Mouse (Mus musculus): Measurements from ENCODE around the gene Pcyt1a. TPM values are rescaled to one million over a fixed set of nuclear protein-coding genes. Genes with fewer than 3 reads are reported as not detected.
A peak's percentile ranks its signal among the peaks of the same experiment; 100 is the strongest.
"Not testable (repeated sequence)": the region's sequence is repeated elsewhere in the genome, so short reads cannot be mapped to it uniquely, and the experiment has no call there.

Pcyt1a gene
- total RNA-seq, 1 experiment from 2014 or later: 81.5 TPM

DNA sequence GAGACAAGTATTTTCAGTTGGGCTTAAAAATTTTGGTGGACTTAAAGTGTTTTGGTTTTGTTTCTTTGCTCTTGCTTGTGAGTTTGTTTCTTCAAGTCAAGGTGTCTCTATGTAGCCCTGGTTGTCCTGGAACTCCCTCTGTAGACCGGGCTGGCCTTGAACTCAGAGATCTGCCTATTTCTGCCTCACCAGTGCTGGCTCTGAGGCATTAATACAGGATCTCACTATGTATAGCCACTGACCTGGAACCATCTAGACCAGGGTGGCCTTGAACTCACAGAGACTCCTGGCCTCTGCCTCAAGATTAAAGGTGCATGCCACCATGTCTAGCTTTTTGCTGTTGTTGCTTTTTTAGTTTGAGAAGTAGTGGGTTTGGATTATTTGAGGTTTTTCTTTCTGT, 1.2 kb downstream of the Pcyt1a start:
- ATAC-seq (replicated peaks; ENCODE audit: low read depth, poor library complexity, severe bottlenecking): no peak

DNA sequence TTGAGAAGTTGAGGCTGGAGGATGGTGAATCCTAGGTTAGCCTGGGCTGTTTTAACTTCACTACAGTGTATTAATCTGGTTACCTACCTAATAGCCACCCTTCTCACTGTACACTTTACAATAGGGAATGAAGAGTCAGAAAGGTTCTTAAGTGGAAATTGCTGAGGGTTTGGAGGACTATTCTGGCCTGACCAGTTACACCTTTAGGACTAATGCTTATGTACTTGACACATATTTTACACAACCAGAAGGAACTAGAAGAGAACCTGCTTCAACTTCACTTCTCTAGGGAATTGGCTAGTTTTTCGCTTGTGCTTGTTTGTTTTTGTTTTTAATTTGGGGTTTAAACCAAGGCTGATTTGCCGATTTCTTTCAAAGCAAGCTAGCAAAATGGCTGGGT, 2.4 kb downstream of the Pcyt1a start:
- no peak for ATAC-seq (replicated peaks; ENCODE audit: low read depth, poor library complexity, severe bottlenecking)

DNA sequence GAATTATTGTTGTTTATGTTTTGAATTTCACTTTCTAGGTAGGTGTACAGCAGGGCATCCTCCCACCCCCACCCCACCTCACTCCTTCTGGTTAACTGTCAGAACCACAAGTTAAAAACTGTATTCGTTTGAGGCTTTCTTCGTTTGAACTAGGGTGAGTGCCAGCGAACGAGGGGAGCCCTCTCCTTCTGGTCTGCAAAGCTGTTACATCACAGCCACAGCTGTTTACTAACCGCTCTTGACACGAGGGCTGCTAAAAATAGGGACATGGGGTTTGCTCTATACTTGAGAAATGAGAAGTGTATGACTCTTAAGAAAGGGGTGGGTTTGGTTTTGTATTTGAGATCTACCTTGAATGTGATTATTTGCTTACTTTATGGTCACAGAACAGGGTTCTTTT, 3.3 kb downstream of the Pcyt1a start:
- peak; percentile 76 for ATAC-seq (replicated peaks; ENCODE audit: low read depth, poor library complexity, severe bottlenecking)

DNA sequence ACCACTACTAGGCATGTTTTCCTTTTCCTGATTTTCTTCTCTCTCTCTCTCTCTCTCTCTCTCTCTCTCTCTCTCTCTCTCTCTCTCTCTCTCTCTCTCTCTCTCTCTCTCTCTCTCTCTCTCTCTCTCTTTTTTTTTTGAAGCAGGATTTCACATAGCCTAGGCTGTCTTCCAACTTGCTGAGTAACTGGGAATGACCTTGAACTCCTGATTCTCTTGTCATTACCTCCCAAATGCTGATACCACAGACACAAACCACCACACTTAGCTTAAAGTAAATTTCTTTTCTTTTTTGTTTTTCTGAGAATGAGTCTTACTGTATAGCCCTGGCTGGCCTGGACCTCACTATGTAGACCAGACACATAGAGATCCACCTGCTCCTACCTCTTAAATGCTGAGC, 4.0 kb downstream of the Pcyt1a start:
- no peak for ATAC-seq (replicated peaks; ENCODE audit: low read depth, poor library complexity, severe bottlenecking)

DNA sequence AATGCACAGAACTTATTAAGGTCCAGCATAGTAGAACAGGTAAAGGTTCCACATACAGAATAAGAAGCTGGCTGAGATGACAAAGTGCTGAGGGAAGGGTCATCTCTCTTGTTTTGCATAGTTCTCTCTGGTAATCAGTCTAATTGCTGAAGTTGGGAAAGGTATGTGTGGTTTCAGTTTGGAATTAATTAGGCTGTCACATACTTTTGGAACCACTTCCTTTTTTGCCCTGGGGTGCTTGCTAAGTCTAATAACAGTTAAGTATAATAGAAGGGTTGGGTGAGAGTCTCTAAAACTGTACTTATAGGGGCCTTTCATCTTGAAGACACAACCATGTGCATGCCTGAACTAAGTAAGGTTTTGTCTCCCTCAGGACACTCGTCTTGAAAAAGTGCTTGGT, 5.9 kb downstream of the Pcyt1a start:
- ATAC-seq (replicated peaks; ENCODE audit: low read depth, poor library complexity, severe bottlenecking): no peak

DNA sequence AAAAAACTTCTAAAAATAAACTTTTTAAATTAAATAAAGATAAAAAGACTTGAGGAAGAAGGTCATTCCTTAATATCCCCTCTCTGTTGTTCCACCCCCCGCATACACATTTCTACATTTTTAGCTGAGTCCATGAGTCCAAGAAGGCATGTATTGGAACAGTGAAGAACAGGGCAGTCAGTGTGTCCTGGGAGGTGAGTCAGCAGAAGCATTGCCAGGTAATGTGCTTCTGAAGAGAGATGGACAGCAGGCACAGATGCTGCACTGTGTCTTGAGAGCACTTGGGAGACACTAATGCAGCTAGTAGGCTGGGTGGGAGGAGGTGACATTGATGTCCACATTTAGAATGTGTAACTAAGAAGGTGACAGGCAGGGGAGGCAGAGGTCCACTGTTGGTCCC, 6.5 kb downstream of the Pcyt1a start:
- no peak for ATAC-seq (replicated peaks; ENCODE audit: low read depth, poor library complexity, severe bottlenecking)

DNA sequence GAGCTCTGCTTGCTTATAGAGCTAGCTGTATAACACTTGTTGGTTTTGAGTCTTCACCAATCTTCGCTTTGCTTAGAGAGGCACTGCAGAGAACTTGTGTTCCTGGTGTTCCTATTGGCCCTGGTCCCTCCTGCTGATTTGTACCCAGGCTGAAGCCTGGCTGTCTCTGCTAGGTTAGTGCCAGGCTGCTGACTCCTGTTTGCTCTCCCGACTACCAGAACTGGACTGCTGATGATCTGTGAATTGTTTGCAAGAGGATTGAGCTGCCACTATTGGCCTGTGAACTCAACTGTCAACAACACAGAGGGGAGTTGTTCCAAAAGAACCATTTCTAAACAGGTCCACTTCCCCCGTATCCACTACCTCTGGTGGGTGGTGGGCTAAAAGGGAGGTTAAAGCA, 10.7 kb downstream of the Pcyt1a start:
- no peak for ATAC-seq (replicated peaks; ENCODE audit: low read depth, poor library complexity, severe bottlenecking)

DNA sequence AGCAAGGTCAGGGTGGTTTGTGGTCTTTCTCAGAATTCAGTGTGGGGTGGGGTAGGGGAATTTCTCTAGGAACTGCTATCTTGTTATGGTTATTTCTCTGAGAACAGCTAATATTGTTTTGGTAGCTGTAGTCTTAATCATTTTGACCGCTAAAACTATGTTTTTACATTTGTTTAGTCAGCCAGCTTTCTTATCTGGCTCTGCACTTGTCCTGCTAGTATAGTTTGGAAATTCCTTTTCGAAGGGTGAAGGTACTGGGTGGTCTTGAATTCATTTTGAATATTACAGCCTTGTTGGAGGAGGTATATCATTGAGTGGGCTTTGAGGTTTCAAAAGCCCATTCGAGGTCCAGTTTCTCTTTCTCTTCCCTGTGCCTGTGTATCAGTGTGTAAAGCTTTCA, 13.9 kb downstream of the Pcyt1a start:
- ATAC-seq (replicated peaks; ENCODE audit: low read depth, poor library complexity, severe bottlenecking): not testable (repeated sequence)

DNA sequence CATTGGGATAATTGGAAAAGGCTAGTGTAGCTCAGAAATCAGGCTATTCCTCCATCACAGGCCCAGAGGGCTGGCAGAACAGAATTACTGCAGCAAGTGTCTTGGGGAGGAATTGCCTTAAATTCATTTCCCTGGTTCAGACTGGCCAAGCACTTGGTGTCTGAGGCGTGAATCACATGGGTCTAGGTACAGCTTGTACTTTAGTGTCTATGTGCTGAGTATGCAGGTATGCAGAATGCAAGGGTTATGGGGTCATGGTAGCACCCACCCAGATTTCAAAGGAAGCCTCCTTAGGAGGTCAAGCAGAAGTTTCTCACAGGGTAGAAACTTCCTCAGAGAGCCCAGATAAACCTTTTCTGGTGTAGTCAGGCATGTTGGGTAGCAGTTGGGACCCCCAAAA, 14.8 kb downstream of the Pcyt1a start:
- no peak for ATAC-seq (replicated peaks; ENCODE audit: low read depth, poor library complexity, severe bottlenecking)

DNA sequence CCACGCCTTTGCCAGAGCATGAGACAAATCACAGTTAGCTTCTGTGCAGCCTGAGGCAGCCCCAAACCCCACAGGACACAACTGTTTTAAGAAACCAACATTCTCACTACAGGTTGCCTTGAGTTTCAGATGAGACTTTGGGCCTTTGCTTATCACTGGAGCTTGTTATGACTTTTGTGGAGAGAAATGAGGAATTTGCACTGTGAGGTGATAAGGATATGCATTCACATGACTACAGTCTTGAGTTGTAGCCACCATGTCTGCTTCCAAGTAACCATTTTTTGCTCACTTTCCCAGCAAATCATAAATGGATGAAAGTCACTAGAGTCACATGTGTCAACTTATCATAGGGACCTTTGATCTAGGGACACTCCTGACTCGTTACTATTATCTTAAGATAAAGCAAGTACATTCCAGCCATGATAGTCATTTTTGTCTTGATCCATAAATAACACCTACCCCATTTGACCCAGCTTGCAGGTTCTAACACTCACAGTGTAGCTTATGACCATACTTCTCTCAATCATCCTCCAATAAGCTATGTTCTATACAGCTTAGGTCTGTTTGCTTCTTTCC, 15.9 kb downstream of the Pcyt1a start:
- ATAC-seq (replicated peaks; ENCODE audit: low read depth, poor library complexity, severe bottlenecking): no peak

DNA sequence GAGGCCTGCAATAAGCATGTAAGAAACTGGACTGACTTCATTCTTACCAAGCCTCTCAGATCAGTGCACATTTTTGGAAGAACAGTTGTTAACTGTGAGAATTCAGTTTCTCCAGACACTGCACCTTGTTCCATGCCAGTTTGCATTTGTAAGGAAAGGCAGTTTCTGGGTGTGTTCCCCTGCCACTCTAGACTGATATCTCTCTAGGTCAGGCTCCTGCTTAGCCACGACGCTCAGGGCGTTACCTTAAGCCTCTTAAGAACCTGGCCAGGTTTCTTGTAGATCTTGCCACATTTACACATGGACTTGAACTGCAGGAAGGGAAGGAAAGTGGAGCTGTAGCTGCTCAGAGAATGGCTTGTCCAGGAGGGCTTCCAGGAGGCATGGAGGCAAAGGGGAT, 18.9 kb downstream of the Pcyt1a start:
- ATAC-seq (replicated peaks; ENCODE audit: low read depth, poor library complexity, severe bottlenecking): peak; percentile 69

DNA sequence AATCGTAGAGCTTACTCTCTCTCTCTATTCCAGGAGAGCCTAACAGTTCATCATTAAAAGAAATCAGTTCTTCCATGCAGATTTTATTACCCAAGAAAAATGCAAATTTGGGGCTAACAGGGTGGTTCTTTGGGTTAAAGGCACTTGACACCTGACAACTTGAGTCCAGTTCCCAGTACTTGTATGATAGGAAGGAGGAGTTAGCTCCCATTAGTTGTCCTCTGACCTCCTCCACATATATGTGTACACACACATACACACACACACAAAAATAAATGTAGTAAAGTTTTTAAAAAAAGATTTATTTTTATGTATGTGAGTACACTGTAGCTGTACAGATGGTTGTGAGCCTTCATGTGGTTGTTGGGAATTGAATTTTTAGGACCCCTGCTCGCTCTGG, 19.4 kb downstream of the Pcyt1a start:
- no peak for ATAC-seq (replicated peaks; ENCODE audit: low read depth, poor library complexity, severe bottlenecking)

DNA sequence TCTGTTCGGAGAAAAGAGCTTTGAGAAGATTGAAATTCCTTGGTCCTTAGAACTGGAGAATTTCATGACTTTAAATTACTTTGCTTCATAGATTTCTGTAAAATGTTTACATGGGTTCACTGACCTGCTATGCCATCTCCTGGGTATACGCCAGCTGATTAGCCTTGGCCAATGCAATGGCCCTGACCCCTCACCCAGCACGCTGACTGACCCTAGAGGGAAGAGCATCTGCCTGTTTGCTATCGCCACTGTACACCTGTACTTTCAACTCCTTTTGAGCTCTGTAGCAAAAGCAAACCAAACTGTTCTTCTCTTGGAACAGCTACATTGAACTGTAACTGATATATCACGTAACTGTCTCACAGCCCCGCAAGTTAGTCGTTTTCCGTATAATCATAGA, 22.4 kb downstream of the Pcyt1a start:
- no peak for ATAC-seq (replicated peaks; ENCODE audit: low read depth, poor library complexity, severe bottlenecking)

DNA sequence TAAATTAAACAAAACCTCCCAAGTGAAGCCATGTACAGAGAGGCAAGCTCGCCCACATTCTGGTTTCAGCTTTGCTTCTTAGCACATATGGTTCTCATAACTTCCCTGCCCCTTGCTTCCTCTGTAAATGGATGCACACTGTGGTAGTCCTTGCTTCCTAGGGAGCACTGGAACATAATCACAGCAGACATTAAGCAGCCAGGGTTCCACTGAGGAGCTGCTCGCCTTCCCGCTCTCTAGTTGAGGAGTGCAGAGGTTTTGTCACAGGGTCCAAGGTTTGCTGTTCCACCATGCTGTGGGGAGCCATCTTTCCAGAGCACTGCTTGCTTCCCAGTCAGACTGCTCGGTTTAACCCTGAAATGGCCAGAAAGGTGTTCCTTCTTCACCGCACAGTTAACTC, 23.9 kb downstream of the Pcyt1a start:
- no peak for ATAC-seq (replicated peaks; ENCODE audit: low read depth, poor library complexity, severe bottlenecking)

DNA sequence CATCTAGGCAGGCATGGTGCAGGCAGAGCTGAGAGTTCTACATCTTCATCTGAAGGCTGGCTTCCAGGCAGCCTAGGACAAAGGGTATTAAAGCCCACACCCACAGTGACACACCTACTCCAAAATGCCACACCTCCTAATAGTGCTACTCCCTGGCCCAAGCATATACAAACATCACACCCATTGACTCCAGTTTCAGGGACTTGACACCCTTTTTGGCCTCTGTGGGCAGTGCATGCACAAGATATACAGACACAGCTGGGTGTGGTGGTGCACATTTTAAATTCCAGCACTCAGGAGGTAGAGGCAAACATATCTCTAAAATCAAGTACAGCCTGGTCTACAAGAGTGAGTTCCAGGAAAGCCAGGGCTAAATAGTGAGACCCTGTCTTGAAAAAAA, 25.4 kb downstream of the Pcyt1a start:
- ATAC-seq (replicated peaks; ENCODE audit: low read depth, poor library complexity, severe bottlenecking): no peak

DNA sequence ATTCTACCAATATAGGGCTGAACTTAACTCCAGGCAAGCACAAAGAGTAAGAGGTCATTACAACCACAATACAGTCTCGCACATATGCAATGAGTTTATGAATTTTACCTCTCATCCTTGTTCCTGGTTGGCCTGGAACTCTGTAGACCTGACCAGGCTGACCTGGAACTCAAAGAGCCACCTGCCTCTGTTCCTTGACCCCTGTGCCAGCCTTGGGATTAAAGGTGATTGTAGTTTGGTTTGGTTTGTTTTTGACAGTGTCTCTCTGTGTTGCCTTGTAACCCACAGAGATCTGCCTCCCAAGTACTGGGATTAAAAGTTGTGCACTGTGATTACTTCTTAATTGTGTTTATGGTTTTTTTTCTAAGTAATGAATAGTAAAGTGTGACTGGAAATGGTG, 26.0 kb downstream of the Pcyt1a start:
- no peak for ATAC-seq (replicated peaks; ENCODE audit: low read depth, poor library complexity, severe bottlenecking)

DNA sequence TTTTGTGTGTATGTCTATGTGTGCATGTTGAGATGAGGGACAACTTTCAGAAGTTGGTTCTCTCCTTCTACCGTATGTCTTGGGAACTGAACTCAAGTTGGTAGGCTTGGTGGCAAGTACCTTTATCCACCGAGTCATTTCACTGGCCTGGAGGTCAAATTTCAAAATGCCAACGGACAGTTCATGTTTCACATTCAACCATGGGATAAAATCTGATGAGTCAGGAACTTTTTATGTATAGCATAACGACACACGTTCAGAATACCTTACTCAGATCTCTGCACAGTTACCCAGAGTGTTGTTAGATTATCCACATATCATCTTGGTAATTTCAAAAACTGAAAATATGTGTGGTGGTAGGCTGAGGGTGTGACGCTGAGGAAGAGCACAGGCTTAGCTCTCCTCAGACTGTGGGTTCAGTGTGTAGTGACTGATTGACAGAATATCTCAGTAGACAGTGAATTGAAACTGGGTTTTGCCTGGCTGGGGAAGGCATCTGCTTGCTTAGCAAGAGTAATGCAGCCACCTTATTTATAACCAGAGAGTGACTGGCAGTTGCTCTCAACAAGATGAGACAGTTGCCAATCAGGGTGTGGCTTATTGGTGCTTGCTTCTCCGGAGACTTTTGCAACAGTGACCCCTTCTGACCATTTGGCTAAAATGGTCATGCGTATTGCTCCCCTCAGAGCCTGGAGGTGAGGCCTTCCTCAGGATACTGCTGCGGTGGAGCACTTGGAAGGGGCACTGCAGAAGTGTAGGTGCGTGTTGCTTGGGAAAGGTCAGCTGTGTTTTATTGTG, 27.1 kb downstream of the Pcyt1a start:
- peak; percentile 91 for ATAC-seq (replicated peaks; ENCODE audit: low read depth, poor library complexity, severe bottlenecking)

DNA sequence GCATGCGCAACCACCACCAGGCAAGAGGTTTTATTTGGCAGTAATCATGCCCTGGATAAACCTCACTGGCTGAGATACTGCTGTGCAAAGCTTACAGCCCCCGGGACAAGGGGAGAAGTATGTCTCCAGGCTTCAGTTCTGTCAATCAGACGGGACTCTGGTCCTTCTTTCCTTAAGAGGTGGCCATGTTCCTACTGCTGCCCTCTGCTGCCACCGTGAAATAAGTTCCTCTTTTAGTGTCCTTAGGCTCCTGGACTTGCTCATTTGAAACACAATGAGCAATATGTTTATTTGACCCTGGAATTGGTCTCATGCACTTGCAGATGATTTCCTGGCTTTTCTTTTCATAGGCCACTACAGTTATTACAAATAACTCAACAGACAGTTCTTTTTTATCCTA, 29.8 kb downstream of the Pcyt1a start:
- 0 out of 2 replicates have a peak, but pooled peaks have one; percentile 42 for ATAC-seq (replicated peaks; ENCODE audit: low read depth, poor library complexity, severe bottlenecking)

DNA sequence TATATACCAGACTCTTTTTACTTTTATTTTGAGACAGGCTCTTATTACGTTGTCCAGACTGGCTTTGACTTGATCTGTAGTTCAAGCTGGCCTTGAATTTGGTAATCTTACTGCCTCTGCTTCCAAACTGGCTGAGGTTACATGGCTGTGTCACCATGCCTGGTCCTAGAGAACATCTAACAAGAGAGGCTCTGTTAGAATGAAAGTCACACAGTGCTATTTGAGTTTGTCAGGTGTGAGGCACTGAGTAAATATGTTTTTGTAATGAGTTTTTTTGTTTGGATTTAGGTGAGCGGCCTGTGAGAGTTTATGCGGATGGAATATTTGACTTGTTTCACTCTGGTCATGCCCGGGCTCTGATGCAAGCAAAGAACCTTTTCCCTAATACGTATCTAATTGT, 31.0 kb downstream of the Pcyt1a start:
- no peak for ATAC-seq (replicated peaks; ENCODE audit: low read depth, poor library complexity, severe bottlenecking)

DNA sequence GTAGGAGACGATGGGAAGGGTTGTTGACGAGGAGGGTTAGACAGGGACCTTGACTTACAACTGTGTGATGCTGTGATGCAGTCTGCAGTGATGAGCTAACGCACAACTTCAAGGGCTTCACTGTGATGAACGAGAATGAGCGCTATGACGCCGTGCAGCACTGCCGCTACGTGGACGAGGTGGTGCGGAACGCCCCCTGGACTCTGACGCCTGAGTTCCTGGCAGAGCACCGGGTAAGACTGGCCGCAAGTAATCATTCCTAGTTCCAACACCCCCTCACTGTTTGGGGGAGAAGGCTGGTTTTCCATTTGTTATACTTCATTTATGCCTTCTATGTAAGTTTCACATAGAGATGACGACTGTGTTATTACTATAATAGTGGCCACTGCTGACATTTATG, 32.2 kb downstream of the Pcyt1a start:
- no peak for ATAC-seq (replicated peaks; ENCODE audit: low read depth, poor library complexity, severe bottlenecking)

DNA sequence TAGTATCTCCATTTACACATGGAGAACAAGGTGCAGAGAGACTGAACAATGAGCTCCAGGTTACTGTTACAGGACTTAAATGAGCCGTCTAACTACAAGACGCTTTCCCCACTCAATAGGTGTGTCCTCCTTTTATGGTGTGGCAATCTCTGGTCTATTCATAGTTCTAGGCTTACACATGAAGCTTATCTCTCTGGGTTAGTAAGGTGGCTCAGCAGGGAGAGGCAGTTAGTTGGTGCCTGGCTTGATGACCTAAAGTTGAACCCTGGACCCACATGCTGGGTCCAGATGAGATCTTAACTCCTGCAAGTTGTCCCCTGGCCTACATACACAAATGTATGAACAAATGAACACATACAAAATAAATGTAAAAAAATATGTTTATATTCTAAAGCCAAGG, 32.7 kb downstream of the Pcyt1a start:
- ATAC-seq (replicated peaks; ENCODE audit: low read depth, poor library complexity, severe bottlenecking): no peak

DNA sequence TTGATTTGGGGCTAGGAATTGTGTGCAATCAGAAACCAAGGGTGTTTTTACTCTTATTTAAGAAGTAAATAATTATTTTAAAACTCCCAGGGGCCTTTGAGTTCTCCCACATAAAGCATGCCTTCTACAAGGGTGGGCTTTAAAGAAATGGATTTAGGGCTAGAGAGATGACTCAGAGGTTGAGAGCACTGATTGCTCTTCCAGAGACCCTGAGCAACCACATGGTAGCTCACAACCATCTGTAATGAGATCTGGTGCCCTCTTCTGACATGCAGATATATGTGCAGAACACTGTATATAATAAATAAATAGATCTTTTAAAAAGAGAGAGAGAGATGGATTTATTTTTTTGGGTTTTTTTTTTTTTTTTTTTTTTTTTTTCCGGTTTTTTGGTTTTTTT, 34.2 kb downstream of the Pcyt1a start:
- no peak for ATAC-seq (replicated peaks; ENCODE audit: low read depth, poor library complexity, severe bottlenecking)
